In genomic region chr1:80854945-80855656, GRCm38 (mm10) we compare ENCODE assay signal across 12 mouse cellular contexts.
DNase-seq lines count a peak whose midpoint lies in the region; ATAC-seq and TF ChIP-seq lines count a peak whose summit lies in the region.
"Had no signal": no experiment of that assay in that cellular context is flagged by ENCODE, and none has a peak within 500 bp of the region (broad histone marks: within the 10 kb centered on the region; RNA-seq: fewer than 3 reads in every experiment).

No protein-coding gene starts in this region.

- TF ChIP-seq CTCF in forebrain, postnatal 0 days (IDR thresholded peaks at IDR 0.05; ENCODE audit: low read depth), result no peak

- DNase-seq in forebrain, postnatal 0 days, result no peak
- DNase-seq in kidney, postnatal 25 days, result no peak
- peak; percentile 50 for DNase-seq in CD4-positive helper T cell, adult 2 months (ENCODE audit: low read depth, low spot score)
- DNase-seq in embryonic facial prominence, embryonic 14.5 days (ENCODE audit: low spot score), result peak; percentile 41
- DNase-seq in urinary bladder, postnatal 25 days (ENCODE audit: low spot score), result no peak
- DNase-seq in layer of hippocampus, adult 9-11 months, result no peak
- DNase-seq: gastrocnemius, adult 2 months; kidney, adult 8-10 months had no signal

- peak; percentile 2; the same call in 1 of the 2 replicates for ATAC-seq in forebrain, embryonic 15.5 days (replicated peaks)
- ATAC-seq in forebrain, postnatal 0 days, result no peak
- ATAC-seq in kidney, embryonic 16.5 days (ENCODE audit: low FRiP score, low TSS enrichment), result peak; percentile 42; the same call in 1 of the 2 replicates
- ATAC-seq in embryonic facial prominence, embryonic 14.5 days (ENCODE audit: low read depth), result 0 out of 2 replicates have a peak, but pooled peaks have one; percentile 38

- no peak overlapping the region for H3K27ac ChIP-seq in forebrain, embryonic 15.5 days (replicated peaks)
- no peak overlapping the region for H3K27ac ChIP-seq in forebrain, postnatal 0 days (ENCODE audit: low read depth, low read length)
- no peak overlapping the region for H3K27ac ChIP-seq in kidney, embryonic 16.5 days (ENCODE audit: low read length)
- peak overlapping the region; percentile 3; the same call in 1 of the 2 replicates for H3K27ac ChIP-seq in embryonic facial prominence, embryonic 14.5 days (replicated peaks; ENCODE audit: low read depth, low read length)
- H3K27ac ChIP-seq: forebrain, embryonic 12.5 days; gastrocnemius, adult 2 months; midbrain, embryonic 12.5 days had no signal

- 55% methylated on average over 2 of the region's 2 CpGs for WGBS in forebrain, embryonic 15.5 days
- 50% methylated on average over 2 of the region's 2 CpGs for WGBS in forebrain, postnatal 0 days
- WGBS in kidney, embryonic 16.5 days, result 50% methylated on average over 2 of the region's 2 CpGs
- WGBS in embryonic facial prominence, embryonic 14.5 days, result 67% methylated on average over 2 of the region's 2 CpGs

- no peaks in the 10 kb centered on the region for H3K27me3 ChIP-seq in forebrain, embryonic 15.5 days
- H3K27me3 ChIP-seq in forebrain, postnatal 0 days (ENCODE audit: insufficient read depth, low read length), result no peaks in the 10 kb centered on the region
- H3K27me3 ChIP-seq in kidney, embryonic 16.5 days (ENCODE audit: insufficient read depth, low read length), result no peaks in the 10 kb centered on the region
- no peaks in the 10 kb centered on the region for H3K27me3 ChIP-seq in embryonic facial prominence, embryonic 14.5 days (replicated peaks; ENCODE audit: control insufficient read depth, insufficient read depth, low read length)
- H3K27me3 ChIP-seq: forebrain, embryonic 12.5 days; midbrain, embryonic 12.5 days had no signal

- H3K4me2 ChIP-seq in forebrain, embryonic 15.5 days (replicated peaks), result no peak overlapping the region
- H3K4me2 ChIP-seq in forebrain, postnatal 0 days (ENCODE audit: low read depth), result no peak overlapping the region
- no peak overlapping the region for H3K4me2 ChIP-seq in kidney, embryonic 16.5 days (replicated peaks; ENCODE audit: low read depth, low read length)
- no peak overlapping the region for H3K4me2 ChIP-seq in embryonic facial prominence, embryonic 14.5 days (ENCODE audit: low read depth, low read length)
- H3K4me2 ChIP-seq: forebrain, embryonic 12.5 days; midbrain, embryonic 12.5 days had no signal

- no peak overlapping the region for H3K4me3 ChIP-seq in forebrain, embryonic 15.5 days
- H3K4me3 ChIP-seq in forebrain, postnatal 0 days (ENCODE audit: low read depth, low read length), result no peak overlapping the region
- H3K4me3 ChIP-seq in kidney, embryonic 16.5 days (ENCODE audit: low read length), result no peak overlapping the region
- H3K4me3 ChIP-seq in embryonic facial prominence, embryonic 14.5 days (ENCODE audit: low read depth, low read length), result no peak overlapping the region
- H3K4me3 ChIP-seq: forebrain, embryonic 12.5 days; midbrain, embryonic 12.5 days had no signal

- H3K4me1 ChIP-seq in forebrain, embryonic 15.5 days, result peaks cover 13% of the 10 kb centered on the region
- H3K4me1 ChIP-seq in forebrain, postnatal 0 days (ENCODE audit: insufficient read depth), result no peaks in the 10 kb centered on the region
- H3K4me1 ChIP-seq in kidney, embryonic 16.5 days (ENCODE audit: insufficient read depth, low read length), result peaks cover 9% of the 10 kb centered on the region
- peaks cover 18% of the 10 kb centered on the region; the same call in 1 of the 2 replicates for H3K4me1 ChIP-seq in embryonic facial prominence, embryonic 14.5 days (ENCODE audit: control insufficient read depth, insufficient read depth, low read length)
- H3K4me1 ChIP-seq: midbrain, embryonic 12.5 days had no signal

- no peak overlapping the region for H3K9ac ChIP-seq in forebrain, embryonic 15.5 days (replicated peaks)
- H3K9ac ChIP-seq in forebrain, postnatal 0 days, result no peak overlapping the region
- no peak overlapping the region for H3K9ac ChIP-seq in kidney, embryonic 16.5 days (replicated peaks; ENCODE audit: low read length)
- no peak overlapping the region for H3K9ac ChIP-seq in embryonic facial prominence, embryonic 14.5 days (ENCODE audit: low read depth, low read length)
- H3K9ac ChIP-seq: forebrain, embryonic 12.5 days; midbrain, embryonic 12.5 days had no signal

- no peaks in the 10 kb centered on the region for H3K9me3 ChIP-seq in forebrain, embryonic 15.5 days
- H3K9me3 ChIP-seq in forebrain, postnatal 0 days (ENCODE audit: low read length), result no peaks in the 10 kb centered on the region
- H3K9me3 ChIP-seq in kidney, embryonic 16.5 days (ENCODE audit: low read length), result no peaks in the 10 kb centered on the region
- no peaks in the 10 kb centered on the region for H3K9me3 ChIP-seq in embryonic facial prominence, embryonic 14.5 days (ENCODE audit: control insufficient read depth, low read length)
- H3K9me3 ChIP-seq: forebrain, embryonic 12.5 days; midbrain, embryonic 12.5 days had no signal

- no peaks in the 10 kb centered on the region for H3K36me3 ChIP-seq in forebrain, embryonic 15.5 days
- no peaks in the 10 kb centered on the region for H3K36me3 ChIP-seq in forebrain, postnatal 0 days (ENCODE audit: insufficient read depth)
- no peaks in the 10 kb centered on the region for H3K36me3 ChIP-seq in kidney, embryonic 16.5 days (ENCODE audit: insufficient read depth, low read length)
- no peaks in the 10 kb centered on the region for H3K36me3 ChIP-seq in embryonic facial prominence, embryonic 14.5 days (ENCODE audit: control insufficient read depth, insufficient read depth, low read length)
- H3K36me3 ChIP-seq: forebrain, embryonic 12.5 days; midbrain, embryonic 12.5 days had no signal

Comparison
In these comparisons a context has a peak if more than half of its experiments do, and no peak if none do; other contexts are left out.
1. DNase-seq: peak in CD4-positive helper T cell, adult 2 months (single experiment) and embryonic facial prominence, embryonic 14.5 days (single experiment); none in forebrain, postnatal 0 days (single experiment), kidney, postnatal 25 days (0 of 2), urinary bladder, postnatal 25 days (single experiment) and layer of hippocampus, adult 9-11 months (single experiment).